In genomic region chr4:141598199-141598893, GRCm38 (mm10) we compare ENCODE assay signal across 7 mouse cellular contexts. TPM values are rescaled to one million over a fixed set of nuclear protein-coding genes. Genes with fewer than 3 reads are reported as not detected.
DNase-seq lines count a peak whose midpoint lies in the region; ATAC-seq lines count a peak whose summit lies in the region.

No protein-coding gene starts in this region.

- intact Hi-C loops in gastrocnemius, postnatal 14 days (cut with DNase I; ENCODE audit: low total_unique reads): no loop called here

- peak overlapping the region; percentile 73 for H3K27ac ChIP-seq in embryonic facial prominence, embryonic 12.5 days
- peak overlapping the region; percentile 84 for H3K27ac ChIP-seq in heart, embryonic 12.5 days (ENCODE audit: poor library complexity, severe bottlenecking)
- H3K27ac ChIP-seq in midbrain, embryonic 14.5 days (replicated peaks; ENCODE audit: low read depth, low read length): 0 out of 2 replicates have a peak overlapping the region, but pooled peaks have one; percentile 3

- no peaks in the 10 kb centered on the region for H3K27me3 ChIP-seq in embryonic facial prominence, embryonic 12.5 days
- H3K27me3 ChIP-seq in heart, embryonic 12.5 days (replicated peaks): no peaks in the 10 kb centered on the region
- no peaks in the 10 kb centered on the region for H3K27me3 ChIP-seq in midbrain, embryonic 14.5 days (ENCODE audit: control insufficient read depth, insufficient read depth, low read length)

- H3K36me3 ChIP-seq in embryonic facial prominence, embryonic 12.5 days: peaks cover 22% of the 10 kb centered on the region
- H3K36me3 ChIP-seq in heart, embryonic 12.5 days: peaks cover 22% of the 10 kb centered on the region
- no peaks in the 10 kb centered on the region for H3K36me3 ChIP-seq in midbrain, embryonic 14.5 days (ENCODE audit: control insufficient read depth, insufficient read depth, low read length)

- peak overlapping the region; percentile 83 for H3K9ac ChIP-seq in embryonic facial prominence, embryonic 12.5 days
- peak overlapping the region; percentile 87 for H3K9ac ChIP-seq in heart, embryonic 12.5 days
- peak overlapping the region; percentile 70; the same call in 1 of the 2 replicates for H3K9ac ChIP-seq in midbrain, embryonic 14.5 days (replicated peaks; ENCODE audit: low read length)

- peak overlapping the region; percentile 91 for H3K4me2 ChIP-seq in embryonic facial prominence, embryonic 12.5 days (replicated peaks)
- H3K4me2 ChIP-seq in heart, embryonic 12.5 days: peak overlapping the region; percentile 91
- peak overlapping the region; percentile 89 for H3K4me2 ChIP-seq in midbrain, embryonic 14.5 days (ENCODE audit: low read length)

- H3K4me3 ChIP-seq in embryonic facial prominence, embryonic 12.5 days: peak overlapping the region; percentile 66
- peak overlapping the region; percentile 76 for H3K4me3 ChIP-seq in heart, embryonic 12.5 days
- H3K4me3 ChIP-seq in midbrain, embryonic 14.5 days (replicated peaks; ENCODE audit: low read depth, low read length): peak overlapping the region; percentile 56

- no peaks in the 10 kb centered on the region for H3K9me3 ChIP-seq in embryonic facial prominence, embryonic 12.5 days
- no peaks in the 10 kb centered on the region for H3K9me3 ChIP-seq in heart, embryonic 12.5 days (replicated peaks)
- no peaks in the 10 kb centered on the region for H3K9me3 ChIP-seq in midbrain, embryonic 14.5 days (ENCODE audit: control insufficient read depth, low read length)

- WGBS in embryonic facial prominence, embryonic 12.5 days: under 1% methylated on average over 19 of the region's 19 CpGs
- WGBS in heart, embryonic 12.5 days: 2% methylated on average over 19 of the region's 19 CpGs
- WGBS in midbrain, embryonic 14.5 days: 2% methylated on average over 18 of the region's 19 CpGs

- peak; percentile 22; the same call in 1 of the 2 replicates for ATAC-seq in embryonic facial prominence, embryonic 12.5 days (ENCODE audit: insufficient number of reproducible peaks, insufficient read depth, low FRiP score, low TSS enrichment)
- ATAC-seq in heart, embryonic 12.5 days (ENCODE audit: insufficient number of reproducible peaks, low FRiP score): peak; percentile 37; the same call in 1 of the 2 replicates
- ATAC-seq in midbrain, embryonic 14.5 days (ENCODE audit: low FRiP score, low TSS enrichment): no peak
- ATAC-seq in monocyte, adult 5-6 weeks (replicated peaks; ENCODE audit: insufficient number of reproducible peaks, low FRiP score, low TSS enrichment, poor library complexity, severe bottlenecking): no peak

- peaks cover 20% of the 10 kb centered on the region for H3K4me1 ChIP-seq in embryonic facial prominence, embryonic 12.5 days
- H3K4me1 ChIP-seq in heart, embryonic 12.5 days (replicated peaks): peaks cover 40% of the 10 kb centered on the region
- H3K4me1 ChIP-seq in midbrain, embryonic 14.5 days (ENCODE audit: control insufficient read depth, insufficient read depth, low read length): peaks cover 19% of the 10 kb centered on the region

- DNase-seq in kidney, postnatal 36 days: peak; percentile 47 to 56
- peak; percentile 30 for DNase-seq in midbrain, embryonic 14.5 days
- DNase-seq in left cerebral cortex, adult 11 months (ENCODE audit: low spot score): no peak
- no peak for DNase-seq in gastrocnemius, postnatal 14 days

RNA-seq across cellular contexts. Expression of gene Fblim1, which starts 7.5 kb away (rescaled TPM):
- 71.3 and 77.2 TPM in 2 replicates for polyA plus RNA-seq in embryonic facial prominence, embryonic 12.5 days (2016; fragmentation: Nextera tagmentation; extraction: Ambion mirVana)
- 70.1 and 70.6 TPM in 2 replicates for polyA plus RNA-seq in heart, embryonic 12.5 days (2016; fragmentation: Nextera tagmentation; extraction: Ambion mirVana)
- 32.6 and 34.2 TPM in 2 replicates for polyA plus RNA-seq in midbrain, embryonic 14.5 days (2014; fragmentation: Nextera tagmentation; extraction: Ambion mirVana)
- total RNA-seq in gastrocnemius, postnatal 14 days (2021): 1 to 10 TPM; 2.5 to 3.9 TPM
- not detected in 3 replicates for total RNA-seq in monocyte, adult 5-6 weeks (2017)

RNA-seq across cellular contexts. Expression of gene Tmem82, which starts 20.1 kb away (rescaled TPM):
- 0.54 and 0.56 TPM in 2 replicates for polyA plus RNA-seq in embryonic facial prominence, embryonic 12.5 days (2016; fragmentation: Nextera tagmentation; extraction: Ambion mirVana)
- 0.19 and 0.37 TPM in 2 replicates for polyA plus RNA-seq in heart, embryonic 12.5 days (2016; fragmentation: Nextera tagmentation; extraction: Ambion mirVana)
- polyA plus RNA-seq in midbrain, embryonic 14.5 days (2014; fragmentation: Nextera tagmentation; extraction: Ambion mirVana): 0.08 and 0.16 TPM in 2 replicates
- 1 to 10 TPM in 1 of 2 experiments, under 1 TPM in 1; 0.66 to 1.8 TPM for total RNA-seq in gastrocnemius, postnatal 14 days (2021)
- not detected in 3 replicates for total RNA-seq in monocyte, adult 5-6 weeks (2017)

RNA-seq across cellular contexts. Expression of gene Slc25a34, which starts 25.3 kb away (rescaled TPM):
- polyA plus RNA-seq in embryonic facial prominence, embryonic 12.5 days (2016; fragmentation: Nextera tagmentation; extraction: Ambion mirVana): not detected in 2 replicates
- 0.21 and 0.24 TPM in 2 replicates for polyA plus RNA-seq in heart, embryonic 12.5 days (2016; fragmentation: Nextera tagmentation; extraction: Ambion mirVana)
- 0.11 TPM in 1 of 2 replicates, not detected in the other for polyA plus RNA-seq in midbrain, embryonic 14.5 days (2014; fragmentation: Nextera tagmentation; extraction: Ambion mirVana)
- 10 to 100 TPM in 1 of 2 experiments, 1 to 10 TPM in 1; 9.0 to 17.7 TPM for total RNA-seq in gastrocnemius, postnatal 14 days (2021)
- not detected in 3 replicates for total RNA-seq in monocyte, adult 5-6 weeks (2017)

RNA-seq across cellular contexts. Expression of gene Spen, which starts 59.9 kb away (rescaled TPM):
- polyA plus RNA-seq in embryonic facial prominence, embryonic 12.5 days (2016; fragmentation: Nextera tagmentation; extraction: Ambion mirVana): 15.0 and 15.9 TPM in 2 replicates
- polyA plus RNA-seq in heart, embryonic 12.5 days (2016; fragmentation: Nextera tagmentation; extraction: Ambion mirVana): 9.0 and 9.1 TPM in 2 replicates
- 17.3 and 23.9 TPM in 2 replicates for polyA plus RNA-seq in midbrain, embryonic 14.5 days (2014; fragmentation: Nextera tagmentation; extraction: Ambion mirVana)
- 10 to 100 TPM; 20.1 to 22.1 TPM for total RNA-seq in gastrocnemius, postnatal 14 days (2021)
- total RNA-seq in monocyte, adult 5-6 weeks (2017): 39.8 to 81.5 TPM (median 48.1 TPM) in 3 replicates

Comparison
In these comparisons a context has a peak if more than half of its experiments do, and no peak if none do; other contexts are left out.
1. ATAC-seq: peak in embryonic facial prominence, embryonic 12.5 days (single experiment) and heart, embryonic 12.5 days (single experiment); none in midbrain, embryonic 14.5 days (single experiment) and monocyte, adult 5-6 weeks (single experiment).
2. H3K27ac ChIP-seq: peak in every context shown above with its lines; median percentile 84 in heart, embryonic 12.5 days; 73 in embryonic facial prominence, embryonic 12.5 days; 3 in midbrain, embryonic 14.5 days.
3. DNase-seq: peak in kidney, postnatal 36 days (2 of 2) and midbrain, embryonic 14.5 days (single experiment); none in left cerebral cortex, adult 11 months (single experiment) and gastrocnemius, postnatal 14 days (single experiment).
4. Peak in every context shown above with its lines, with median percentiles within 50 percentile points of each other: H3K4me2 ChIP-seq, H3K4me3 ChIP-seq and H3K9ac ChIP-seq.